Mouse (Mus musculus) adrenal gland, adult 18-20 months (tissue): Measurements from ENCODE around the gene Hopx. TPM values are rescaled to one million over a fixed set of nuclear protein-coding genes. Genes with fewer than 3 reads are reported as not detected.

Experiments
- DNase-seq, 2 experiments: peaks; one replicate each; pipeline ENCODE4 v3.0.0; 2021 to 2022; ENCODE audit warnings: low spot score in 2 of 2
- total RNA-seq, 2 experiments: library from RNA; stranded (reverse); gene quantifications; 1 replicate in 1 of 2; 2 replicates in 1 of 2; pipeline ENCODE4 v1.2.3; 2021

Gene Hopx
- total RNA-seq, 2 experiments from 2014 or later = 2.4 to 3.3 TPM

DNA sequence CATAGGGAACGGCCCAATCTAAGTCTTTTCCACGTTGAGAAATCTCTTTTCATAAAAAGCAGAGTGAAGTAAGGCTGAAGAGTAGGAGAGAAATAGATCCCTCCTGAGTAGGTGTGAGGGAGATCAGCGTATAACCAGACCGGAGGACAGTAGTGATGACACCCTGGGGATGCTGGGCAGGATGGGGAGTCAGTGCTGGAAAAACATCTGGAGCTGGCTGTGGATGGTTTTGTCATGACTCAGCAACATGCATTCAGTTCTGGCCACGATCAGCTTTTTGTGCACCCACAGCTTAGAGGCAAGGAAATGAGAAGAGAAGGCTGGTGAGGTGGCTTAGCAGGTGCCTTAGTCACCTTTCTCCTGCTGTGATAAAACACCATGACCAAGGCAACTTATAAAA is 19.0 kb upstream of the Hopx start:
- DNase-seq = no peak

DNA sequence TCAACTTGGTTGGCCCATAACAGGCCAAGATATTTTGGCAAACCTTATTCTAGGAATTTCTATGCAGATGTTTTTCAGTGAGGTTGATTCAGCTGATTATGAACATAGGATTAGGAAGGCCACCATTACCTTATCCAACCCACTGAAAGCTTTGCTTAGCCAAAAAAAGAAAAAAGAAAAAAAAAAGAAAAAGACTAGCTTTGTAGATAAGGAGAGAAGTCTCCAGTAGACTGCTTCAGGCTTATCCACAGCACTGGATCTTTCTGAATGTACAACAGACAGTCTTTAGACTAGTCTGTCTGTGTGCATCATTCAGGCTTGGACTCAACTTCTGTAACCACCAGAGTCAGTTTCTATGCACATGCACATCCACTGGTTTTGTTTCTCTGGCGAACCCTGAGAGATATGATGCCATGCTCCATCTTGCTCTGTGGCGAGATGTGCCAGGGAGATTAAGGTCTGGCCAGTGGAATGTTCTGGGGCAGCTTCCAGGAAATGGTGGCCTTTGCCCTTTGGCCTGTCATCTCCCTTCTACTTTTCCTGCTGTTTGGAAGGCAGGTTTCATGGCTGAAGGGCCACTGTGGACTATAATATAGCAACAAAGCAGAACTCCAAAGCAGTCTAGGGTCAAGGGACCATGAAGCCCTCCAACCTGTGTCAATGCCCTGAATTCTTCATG is 17.7 kb upstream of the Hopx start:
- DNase-seq = no peak

DNA sequence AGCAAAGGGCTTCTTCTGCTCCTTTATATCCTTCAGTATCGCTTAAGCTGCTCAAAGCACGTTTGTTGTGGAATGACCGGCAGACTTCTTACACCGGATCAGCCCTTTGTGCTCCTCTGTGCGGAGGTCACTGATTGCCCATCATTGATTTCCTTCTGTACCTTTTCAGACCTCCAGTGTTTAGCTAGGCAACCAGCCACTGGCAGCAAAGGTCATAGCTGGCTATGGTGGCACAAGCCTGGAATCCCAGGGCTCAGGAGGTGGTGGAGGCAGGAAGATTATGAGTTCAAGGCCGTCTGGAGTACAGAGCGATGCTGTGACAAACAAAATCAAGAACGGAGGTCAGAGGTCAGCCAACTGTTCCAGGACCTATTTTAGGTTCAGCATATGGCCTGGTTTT is 17.0 kb upstream of the Hopx start:
- DNase-seq = no peak

DNA sequence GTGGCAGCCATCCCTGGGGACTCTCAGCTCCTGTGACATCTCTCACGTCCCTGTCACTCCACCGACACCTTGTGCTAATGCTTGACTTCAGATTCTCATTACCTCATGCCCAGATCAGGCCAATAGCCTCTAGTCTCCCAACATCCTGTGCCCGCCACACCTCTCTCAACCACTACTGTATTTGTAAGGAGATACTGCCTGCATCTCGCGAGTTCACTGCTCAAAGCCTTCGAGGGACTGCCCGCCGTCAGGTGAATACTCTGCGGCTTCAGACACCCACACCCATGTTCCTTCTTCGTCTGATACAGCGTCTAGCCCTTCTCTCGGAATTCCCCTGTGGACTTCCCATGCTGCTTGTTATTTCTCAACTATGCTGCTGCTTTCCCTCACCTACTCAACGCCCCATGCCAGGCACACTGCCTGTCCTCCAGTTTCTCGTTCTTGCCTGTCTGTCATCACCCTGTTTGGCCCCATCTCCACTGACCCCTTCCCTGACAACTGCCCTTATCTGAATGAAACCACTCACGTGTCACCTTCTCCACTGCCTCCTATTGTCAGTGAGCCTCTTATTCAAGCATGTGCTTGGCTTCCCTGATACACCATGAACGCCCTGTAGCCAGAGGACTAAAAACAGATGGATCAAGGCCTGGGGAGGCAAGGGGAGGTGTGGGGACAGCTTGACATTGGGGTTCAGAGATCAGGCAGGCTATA is 15.5 kb upstream of the Hopx start:
- no peak for DNase-seq

DNA sequence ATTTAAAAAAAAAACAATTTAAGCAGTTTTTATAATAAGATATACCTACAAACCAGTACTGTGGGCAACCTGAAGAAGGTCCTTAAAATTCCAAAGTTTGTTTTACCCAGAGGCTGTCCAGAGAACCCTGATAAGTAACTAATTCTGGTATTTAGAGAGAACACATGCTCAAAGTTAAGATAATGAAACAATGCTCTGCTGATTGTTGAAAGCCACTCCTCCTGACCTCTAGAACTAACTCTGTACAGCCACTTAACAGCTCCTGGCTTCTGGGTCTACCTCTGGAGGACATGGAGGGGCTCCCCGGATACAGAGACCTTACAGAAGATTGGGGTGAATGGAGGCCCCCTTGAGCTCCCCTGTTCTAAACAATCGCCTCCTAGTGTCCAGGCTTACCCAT is 15.0 kb upstream of the Hopx start:
- DNase-seq = no peak

DNA sequence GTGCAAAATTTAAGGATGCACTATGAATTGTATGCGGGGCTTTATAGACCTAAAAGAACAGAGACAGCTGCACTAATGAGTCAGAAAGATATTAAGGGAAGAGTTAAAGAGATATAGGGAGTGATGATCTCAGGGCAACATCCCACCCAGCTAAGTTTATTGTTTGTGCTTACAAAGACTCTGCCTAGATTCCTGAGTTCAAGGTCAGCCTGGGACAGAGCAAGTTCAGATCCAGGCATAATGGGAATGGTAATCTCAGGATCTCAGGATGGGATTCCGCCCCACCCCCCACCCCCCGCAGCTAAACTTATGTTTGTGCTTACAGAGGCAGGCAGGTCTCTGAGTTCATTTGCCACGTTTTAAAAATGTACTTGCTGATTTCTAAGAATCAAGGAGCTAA is 13.9 kb upstream of the Hopx start:
- DNase-seq = no peak

DNA sequence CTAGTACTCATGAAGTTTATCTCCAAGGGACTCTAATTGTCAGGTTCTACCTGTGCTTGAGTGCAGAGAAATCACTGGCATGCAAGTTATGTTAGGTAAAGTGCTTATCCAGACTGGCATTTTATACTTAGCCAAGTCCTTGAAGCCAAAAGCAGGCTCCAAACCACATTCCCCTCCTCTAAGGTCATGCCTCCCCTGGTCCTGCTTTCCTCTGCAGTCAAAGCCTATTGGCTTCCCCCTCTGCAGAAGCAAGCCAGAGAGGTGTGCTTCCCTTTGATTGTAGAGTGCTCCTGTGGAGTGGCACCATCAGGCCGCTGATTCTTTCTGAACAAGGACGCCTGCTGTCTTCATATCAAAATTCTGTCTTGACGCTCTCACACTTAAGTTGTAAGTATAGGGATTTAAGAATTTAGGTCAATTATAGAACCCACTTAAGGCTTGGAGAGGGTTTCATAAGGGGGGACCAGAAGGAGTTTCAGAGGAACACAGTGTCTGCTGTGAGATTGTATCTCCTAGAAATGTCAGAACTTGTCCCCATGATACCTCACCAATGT is 11.6 kb upstream of the Hopx start:
- no peak for DNase-seq

DNA sequence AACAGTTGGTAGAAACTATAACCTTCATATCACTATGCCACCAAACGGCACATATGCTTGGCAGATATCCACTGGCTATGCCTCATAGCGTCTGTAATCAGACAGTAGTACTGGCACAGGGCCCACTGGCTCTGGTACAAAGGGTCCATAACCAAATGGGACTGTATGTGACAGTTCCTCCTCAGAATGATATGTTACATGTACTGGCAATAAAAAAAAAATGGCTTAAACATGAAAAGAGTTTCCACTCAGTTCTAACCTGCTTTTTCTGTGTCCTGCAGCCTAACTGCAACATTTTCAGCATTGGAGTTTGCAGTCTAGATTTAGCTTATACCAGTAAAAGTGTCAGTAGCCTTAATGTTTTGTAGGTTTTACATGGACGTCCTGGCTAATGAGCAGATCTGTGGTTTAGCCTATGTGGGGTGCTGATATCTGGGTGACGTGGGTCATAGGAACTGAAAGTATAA is 9.9 kb upstream of the Hopx start:
- DNase-seq = no peak

DNA sequence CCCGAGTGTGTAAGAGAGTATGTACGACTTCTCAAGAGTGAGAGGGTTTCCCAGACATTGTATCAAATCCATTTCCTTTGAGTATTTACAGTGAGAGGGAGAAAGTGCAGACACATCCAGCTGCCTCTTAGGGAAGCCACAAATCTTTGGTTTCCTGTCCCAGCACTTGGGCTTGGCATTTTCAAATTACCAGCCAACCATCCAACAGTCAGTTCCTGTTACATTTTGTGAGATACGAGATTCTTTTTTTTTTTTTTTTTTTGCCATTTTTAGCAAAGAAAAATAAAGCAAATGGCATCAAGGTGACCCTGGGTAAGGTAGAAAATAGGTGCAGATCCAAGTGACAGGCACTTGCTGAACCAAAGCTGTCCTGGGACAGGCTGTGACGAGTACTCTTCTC is 9.2 kb upstream of the Hopx start:
- no peak for DNase-seq

DNA sequence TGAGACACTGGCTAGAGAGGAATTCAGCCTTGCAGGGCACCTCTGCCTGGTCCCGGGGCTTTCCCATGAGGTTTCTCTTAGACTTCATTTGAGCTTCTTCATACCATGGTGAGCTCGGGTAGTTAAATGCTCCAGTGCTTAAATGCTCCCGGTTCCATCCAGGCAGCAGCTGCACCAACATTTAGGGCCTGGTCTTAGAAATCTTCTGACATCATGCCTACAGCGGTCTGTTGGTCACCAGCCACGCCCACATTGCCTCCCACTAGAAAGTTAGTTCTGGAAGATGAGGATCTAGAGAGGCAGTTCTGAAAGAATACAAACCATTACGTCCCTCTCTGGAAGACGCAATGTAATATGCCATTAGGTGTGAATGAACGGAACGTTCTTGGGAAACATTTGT is 8.7 kb upstream of the Hopx start:
- DNase-seq = no peak

DNA sequence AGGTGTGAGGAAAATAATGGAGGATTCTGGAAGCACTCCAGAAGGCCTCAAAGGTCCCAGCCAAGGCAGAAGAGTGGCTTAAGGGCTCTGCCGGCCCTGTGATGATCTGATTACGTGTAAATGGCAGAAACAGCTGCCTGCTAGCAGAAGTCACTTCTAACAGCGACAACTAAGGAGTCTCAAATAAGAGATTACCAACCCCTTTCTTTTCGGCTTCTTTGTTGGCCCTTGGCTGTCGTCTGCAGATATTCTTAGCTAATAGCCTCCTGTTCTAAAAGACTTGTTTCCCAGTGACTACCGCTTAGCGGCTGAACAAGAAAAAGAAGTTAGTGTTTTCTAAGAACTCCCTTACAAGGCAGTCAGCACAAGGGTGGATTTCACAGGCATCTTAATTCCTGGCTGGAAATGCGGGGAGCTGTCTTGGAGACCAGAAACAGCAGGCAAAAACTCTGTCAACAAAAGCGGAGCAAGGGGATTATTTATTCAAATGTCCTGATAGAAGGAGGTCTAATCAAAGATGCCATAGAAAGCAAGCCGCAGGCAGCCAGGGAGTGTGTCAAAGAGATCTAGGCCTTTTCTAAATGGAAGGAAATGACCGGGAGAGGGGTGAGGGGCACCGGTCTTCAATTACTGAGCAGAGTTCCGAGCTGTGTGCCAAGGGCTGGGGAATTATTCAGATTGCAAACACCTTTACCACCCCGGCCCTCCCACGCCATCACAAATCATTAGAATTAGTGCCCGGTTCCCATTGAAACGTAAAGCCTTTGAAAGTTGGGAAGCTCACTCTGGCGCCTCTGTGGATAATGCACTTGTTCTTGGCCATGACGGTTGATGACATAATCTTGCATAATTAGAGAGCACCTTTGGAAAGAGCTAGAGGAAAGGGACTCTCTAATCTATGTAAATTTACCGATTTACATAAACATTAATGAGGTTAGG is 7.6 kb upstream of the Hopx start:
- DNase-seq = no peak

DNA sequence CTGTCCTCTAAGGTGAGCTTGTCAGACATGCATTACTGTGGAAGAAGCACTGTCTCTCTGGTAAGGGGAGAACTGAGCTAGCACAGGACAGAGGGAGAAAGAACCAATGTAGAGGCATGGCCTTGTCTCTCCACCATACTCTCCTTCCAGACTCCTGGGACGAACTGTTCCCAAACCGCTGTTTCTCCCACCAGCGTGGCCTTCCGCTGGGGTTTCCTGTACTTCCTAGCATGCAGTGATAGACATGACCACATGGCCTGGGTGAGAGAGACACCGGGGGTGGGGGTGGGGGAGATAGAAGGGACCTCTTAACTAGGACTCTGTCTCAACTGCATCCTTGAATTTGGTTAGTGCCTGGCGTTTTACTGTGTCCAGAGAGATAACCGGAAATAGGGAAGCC is 5.8 kb upstream of the Hopx start:
- no peak for DNase-seq

DNA sequence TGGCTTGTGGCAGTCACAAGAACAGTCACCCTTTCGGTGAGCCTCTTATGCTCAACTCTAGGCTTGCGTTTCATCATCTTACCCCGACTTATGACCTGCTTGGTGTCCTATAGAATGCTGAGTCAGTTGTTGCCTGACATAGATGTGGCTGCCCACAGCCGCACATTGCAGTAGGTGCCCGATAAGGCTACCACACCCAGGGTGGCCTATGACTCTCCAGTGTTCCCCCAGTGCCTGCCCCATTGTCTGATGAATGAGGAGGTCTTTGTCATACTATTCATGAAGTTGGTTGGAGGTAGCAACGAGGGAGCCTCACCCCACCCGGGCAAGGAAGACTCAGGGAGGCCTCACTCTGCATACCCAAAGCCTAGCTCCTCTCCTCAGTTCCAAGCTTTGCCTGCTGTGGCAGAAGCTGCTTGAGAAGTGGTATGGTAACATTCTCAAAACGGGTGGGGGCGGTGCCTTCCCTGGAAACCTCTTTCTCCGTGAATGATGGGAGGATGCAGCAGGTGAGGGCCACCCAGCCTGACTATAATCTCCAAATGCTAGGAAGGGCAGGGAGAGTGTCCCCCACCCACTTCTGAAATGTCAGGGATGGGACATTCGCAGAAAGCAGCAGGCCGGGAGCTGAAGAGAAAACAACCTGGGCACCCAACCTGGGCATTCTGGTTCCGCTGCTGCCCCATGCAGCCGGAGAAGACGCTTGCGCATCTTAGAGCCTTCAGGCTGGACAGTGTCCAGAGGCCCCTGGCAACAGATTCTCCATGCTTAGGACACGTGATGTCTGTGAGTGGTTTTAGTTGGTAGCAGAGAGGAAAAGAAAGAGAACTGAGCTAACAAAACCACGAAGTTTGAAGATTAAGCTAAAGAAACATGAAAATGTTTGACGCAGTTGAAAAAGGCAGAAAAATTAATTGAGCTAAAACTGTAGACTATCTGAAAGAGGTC is 4.8 kb upstream of the Hopx start:
- no peak for DNase-seq

DNA sequence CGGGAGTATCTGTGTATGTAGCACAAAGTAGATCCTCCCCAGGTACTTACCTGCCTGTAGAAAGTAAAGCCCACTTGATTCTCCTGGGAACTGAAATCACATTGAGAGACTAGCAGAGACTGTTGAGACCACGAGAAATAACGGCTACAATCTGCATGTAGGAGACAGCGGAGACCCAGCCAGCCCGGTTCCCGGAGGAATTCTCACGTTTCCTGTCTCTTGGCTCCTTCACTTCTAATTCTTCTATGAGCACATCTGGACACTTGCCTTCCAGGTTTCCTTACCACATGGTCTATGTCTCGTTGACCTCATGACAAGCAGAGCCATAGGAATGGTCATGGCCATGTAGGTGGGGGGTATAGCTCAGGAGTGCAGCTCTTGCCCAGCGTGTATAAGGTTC is 811 bp upstream of the Hopx start:
- DNase-seq = no peak

DNA sequence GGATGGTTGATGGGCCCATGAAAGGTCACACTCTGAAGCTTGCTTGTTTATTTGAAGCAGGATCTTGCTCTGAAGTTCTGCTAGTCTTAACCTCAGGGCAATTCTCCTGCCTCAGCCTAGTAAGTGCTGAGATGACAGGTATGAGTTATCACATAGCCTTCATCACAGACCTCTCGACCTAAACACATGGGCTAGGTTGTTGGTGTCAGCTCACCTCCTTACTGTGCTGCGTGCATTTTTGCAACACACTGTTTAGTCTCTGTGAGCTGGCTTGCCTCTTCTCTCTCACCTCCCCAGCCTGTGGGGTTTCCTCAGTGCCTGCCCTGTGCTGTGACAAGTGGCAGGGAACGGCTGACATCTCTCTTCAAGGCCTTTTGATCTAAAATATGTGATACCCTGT is 1.1 kb downstream of the Hopx start:
- no peak for DNase-seq

DNA sequence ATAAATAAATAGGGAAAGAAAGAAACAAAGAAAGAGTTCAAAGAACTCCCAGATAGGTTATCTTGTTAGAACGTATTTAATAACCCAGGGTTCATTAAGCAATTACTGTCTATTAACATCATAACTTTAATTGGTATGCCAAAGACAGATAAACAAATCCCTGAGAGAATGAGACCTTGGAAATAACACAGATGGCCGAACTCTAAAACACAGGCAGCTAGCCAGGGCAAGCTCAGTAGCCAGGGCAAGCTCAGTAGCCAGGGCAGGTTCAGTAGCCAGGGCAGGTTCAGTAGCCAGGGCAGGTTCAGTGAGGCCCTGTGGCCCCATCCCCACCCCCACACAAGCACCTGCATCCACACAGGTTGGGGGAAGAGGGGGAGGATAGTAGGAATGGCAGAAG is 2.9 kb downstream of the Hopx start:
- DNase-seq = no peak

DNA sequence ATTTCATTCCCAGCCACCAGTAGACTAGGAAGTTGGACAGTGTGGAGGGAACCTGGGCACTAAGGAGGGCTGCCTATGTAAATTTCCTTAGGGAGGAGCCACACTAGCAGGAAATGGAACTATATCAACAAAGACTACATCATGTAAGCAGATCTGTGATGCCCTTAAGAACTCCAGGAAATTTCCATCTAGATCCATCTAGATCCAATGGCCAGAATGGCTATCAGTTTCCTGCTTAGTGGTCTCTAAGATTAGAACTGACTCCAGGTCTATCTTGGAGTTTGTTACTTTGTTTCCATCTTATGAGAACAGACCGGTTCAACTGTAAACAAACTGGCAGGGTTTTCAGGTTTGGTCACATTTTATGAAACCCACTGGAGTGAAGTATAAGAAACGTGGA is 5.1 kb downstream of the Hopx start:
- no peak for DNase-seq

DNA sequence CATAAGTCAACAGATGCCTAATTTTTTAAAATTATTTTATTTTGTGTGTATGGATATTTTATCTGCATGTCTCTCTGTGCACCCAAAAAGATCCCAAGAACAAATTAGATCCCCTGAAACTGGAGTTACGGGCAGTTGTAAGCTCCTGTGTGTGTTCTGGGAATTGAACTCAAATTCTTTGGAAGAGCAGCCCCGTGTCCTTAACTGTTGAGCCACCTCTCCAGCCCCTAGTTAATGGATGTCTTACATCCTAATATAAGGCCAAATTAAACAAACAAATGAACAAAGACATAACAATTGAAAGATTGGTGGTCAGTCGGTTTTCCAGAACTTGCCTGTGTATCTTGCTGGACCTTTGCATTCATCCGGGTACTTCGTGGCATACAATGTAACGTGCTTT is 6.1 kb downstream of the Hopx start:
- DNase-seq = no peak

DNA sequence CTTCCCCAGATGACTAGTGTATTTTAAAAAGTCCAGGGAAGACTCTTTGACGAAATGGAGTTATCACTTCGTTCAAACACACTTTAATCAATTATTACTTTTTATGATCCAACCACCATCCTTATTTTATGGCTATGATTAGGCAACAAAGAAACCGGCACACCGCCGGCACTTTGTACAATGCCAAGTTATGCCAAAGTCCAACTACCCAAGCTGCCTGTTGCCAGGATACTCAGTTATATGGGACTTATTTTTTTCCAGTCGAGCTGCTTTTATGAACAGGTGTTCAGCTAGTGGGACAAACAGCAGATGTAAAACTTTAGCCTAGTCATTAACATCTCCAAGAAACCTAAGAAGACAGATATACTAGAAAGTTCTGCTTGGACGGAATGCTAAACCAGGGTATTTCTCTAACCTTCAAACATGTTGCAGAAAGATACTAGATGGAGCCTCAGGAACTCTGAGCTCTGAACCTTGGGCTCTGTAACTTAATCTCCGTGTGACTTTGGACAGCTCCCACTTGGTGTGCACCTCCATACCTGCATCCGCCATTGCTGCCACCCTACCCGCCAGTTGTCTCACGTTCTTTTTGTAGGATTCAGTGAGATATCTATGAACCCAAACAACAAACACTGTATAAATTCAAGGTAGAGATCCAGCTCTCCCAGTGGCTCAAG is 7.6 kb downstream of the Hopx start:
- DNase-seq = no peak
